Mouse (Mus musculus): ENCODE results near the gene Tmem273. TPM values are rescaled to one million over a fixed set of nuclear protein-coding genes. Genes with fewer than 3 reads are reported as not detected.
A peak's percentile ranks its signal among the peaks of the same experiment; 100 is the strongest.

Gene Tmem273
- total RNA-seq (2021), result under 1 TPM; 0.57 to 0.71 TPM
- long read RNA-seq, partial matches to known transcripts, result 0 of 1 reads
- long read RNA-seq, other reads (novel, unspliced or antisense), result 1 of 1 reads

- DNase-seq (ENCODE audit: low spot score in 2 of 2), result peak in 1 of 2 experiments; percentile 1
These were observed at the start of gene Tmem273 for GRCm38 (mm10) chr14:32785556-32786130. Gene Tmem273 (plus strand): TSS chr14:32785963.

GRCm38 (mm10) chr14:32736561-32736960 lies 49.2 kb upstream of the Tmem273 start:
- no peak for DNase-seq (ENCODE audit: low spot score in 2 of 2)

DNA sequence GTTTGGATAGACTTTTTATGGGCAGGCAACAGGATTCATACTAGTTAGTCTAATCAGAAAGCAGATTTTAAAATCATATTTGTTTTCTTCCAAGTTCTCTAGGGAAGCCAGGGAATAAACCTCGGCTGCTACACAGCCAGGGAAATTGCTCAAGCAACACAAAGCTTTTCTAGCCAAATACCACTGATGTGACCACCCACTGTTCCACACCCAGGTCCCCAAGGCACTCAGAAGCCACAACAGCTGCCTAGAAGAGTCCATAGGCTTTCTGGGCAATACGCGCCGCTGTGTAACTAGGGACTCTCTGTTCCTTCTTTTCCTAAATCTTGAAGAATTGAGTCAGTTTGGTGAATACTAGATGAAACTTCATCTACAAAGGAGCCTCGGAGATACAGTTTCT lies 47.2 kb upstream of the Tmem273 start:
- DNase-seq (ENCODE audit: low spot score in 2 of 2), result no peak

GRCm38 (mm10) chr14:32748519-32748918 lies 37.2 kb upstream of the Tmem273 start:
- DNase-seq (ENCODE audit: low spot score in 2 of 2), result no peak

GRCm38 (mm10) chr14:32750727-32751126 lies 35.0 kb upstream of the Tmem273 start:
- DNase-seq (ENCODE audit: low spot score in 2 of 2), result no peak

DNA sequence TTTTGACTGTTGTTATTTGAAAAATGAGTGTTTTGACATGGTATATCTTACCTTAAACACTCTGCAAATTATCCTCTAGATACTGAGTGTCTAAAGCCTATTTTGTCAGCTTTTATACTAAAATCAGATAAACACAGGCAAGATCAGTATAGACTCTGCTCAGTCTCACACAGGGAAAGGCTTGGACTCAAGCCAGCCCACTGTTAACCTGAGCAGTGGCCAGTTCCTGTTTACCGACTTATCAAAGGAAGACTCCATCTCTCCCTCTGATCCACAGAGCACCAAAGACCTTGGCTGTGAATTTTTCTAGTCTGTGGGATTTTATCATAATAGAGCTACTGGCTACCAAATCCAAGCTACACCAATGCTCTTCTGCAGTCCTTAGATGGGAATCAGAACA lies 31.5 kb upstream of the Tmem273 start:
- DNase-seq (ENCODE audit: low spot score in 2 of 2), result no peak

GRCm38 (mm10) chr14:32762177-32762576 lies 23.6 kb upstream of the Tmem273 start:
- DNase-seq (ENCODE audit: low spot score in 2 of 2), result no peak

DNA sequence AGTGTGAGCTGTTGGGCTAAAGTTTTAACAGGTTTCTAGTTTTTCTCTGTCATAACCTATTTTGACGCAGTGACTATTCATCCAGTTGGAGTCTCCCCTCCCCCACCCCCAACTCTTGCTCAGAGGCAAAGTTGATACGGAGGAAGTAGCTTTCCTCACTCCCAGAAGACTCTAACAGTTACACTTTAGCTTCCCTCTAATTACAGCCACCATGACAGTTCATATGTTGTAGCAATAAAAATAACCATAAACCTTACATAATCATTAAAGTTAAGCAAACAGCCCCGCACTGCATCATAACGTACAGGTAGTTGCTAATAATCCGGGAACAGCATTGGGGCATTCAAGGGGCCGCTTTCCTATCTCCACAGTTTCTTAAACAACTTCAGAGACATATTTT lies 15.2 kb upstream of the Tmem273 start:
- no peak for DNase-seq (ENCODE audit: low spot score in 2 of 2)

GRCm38 (mm10) chr14:32772085-32772484 lies 13.7 kb upstream of the Tmem273 start:
- no peak for DNase-seq (ENCODE audit: low spot score in 2 of 2)

DNA sequence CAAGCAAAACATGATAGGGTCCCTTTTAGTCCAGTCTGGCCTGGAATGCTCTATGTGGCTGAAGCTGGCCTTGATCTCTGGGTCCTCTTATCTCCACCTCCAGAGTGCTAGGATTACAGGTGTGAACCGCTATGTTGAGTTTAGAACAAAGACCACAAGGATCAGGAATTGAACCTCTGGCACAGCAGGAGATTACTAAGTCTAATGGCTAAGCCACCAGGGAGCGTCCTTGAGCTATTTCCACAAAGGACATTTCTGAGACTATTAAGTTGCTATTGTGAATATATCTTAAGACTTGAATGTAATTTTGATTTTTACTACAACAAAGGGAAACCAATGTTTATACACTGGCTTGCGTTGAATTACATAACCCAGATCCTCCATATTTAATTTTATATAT lies 13.0 kb upstream of the Tmem273 start:
- DNase-seq (ENCODE audit: low spot score in 2 of 2), result peak in 1 of 2 experiments; percentile 50

- no peak for DNase-seq (ENCODE audit: low spot score in 2 of 2)
These were observed 12.3 kb upstream of the Tmem273 start for GRCm38 (mm10) chr14:32773456-32773855.

DNA sequence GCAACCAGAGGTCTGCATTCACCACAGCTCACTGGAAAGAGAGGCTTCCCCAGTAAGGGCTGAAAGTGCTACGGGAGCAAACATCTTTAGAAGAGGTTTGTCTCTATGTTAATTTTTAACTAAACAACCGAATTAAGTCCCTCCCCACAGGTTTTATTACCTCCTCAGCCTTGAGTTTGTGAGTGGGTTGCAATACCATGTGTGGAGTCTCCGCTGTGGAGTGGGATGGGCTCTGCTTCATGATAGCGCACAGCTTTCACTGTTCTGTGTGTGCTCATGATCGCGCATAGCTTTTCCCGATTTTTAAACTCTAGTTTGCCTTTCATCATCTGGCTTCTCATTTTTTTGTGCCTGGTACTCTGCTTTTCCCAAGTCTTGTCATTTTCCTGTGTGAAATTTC lies 9.7 kb upstream of the Tmem273 start:
- DNase-seq (ENCODE audit: low spot score in 2 of 2), result no peak

- DNase-seq (ENCODE audit: low spot score in 2 of 2), result no peak
These were observed 7.4 kb upstream of the Tmem273 start for GRCm38 (mm10) chr14:32778362-32778761.

- no peak for DNase-seq (ENCODE audit: low spot score in 2 of 2)
These were observed 2.9 kb upstream of the Tmem273 start for GRCm38 (mm10) chr14:32782866-32783265.

GRCm38 (mm10) chr14:32784130-32784747 lies 1.5 kb upstream of the Tmem273 start:
- DNase-seq (ENCODE audit: low spot score in 2 of 2), result no peak

GRCm38 (mm10) chr14:32784748-32785134 lies 1.0 kb upstream of the Tmem273 start:
- no peak for DNase-seq (ENCODE audit: low spot score in 2 of 2)

DNA sequence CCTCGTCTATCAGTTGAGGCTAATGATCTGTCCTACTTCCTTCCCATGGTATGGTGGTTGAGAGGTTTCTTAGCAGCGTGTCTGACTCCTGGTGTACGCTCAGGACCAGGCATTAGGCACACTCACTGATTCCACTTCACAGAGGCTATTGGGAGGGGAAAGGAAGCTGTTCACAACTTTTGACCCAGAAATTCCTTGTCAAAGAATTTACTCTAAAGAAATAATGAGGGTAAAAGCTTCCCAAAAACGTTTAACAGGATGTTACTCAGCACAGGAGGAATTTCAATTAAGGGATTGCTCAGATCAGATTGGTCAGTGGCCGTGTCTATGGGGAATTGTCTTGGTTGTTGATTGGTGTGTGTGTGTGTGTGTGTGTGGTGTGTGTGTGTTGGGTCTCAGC lies 1.9 kb downstream of the Tmem273 start:
- DNase-seq (ENCODE audit: low spot score in 2 of 2), result no peak

GRCm38 (mm10) chr14:32796375-32796774 lies 10.6 kb downstream of the Tmem273 start:
- DNase-seq (ENCODE audit: low spot score in 2 of 2), result no peak

DNA sequence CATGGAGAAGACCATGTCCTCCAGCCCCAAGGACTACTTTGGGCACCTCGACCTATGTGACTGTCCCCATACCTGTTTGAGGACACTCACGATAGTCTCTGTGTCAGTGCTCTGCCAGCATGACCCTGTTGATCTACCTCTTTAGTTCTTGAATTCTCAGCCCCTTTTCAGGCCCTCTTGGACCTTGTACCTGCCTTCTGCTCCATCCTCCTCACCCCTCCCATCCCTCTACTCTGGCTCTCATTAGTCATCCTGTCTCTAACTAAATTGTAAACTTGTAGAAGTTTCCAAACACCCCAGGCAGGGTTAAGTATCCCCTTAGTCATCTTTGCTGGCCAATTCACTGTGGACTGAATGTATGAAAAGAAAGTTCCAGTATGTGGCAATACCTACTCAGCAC lies 12.0 kb downstream of the Tmem273 start:
- no peak for DNase-seq (ENCODE audit: low spot score in 2 of 2)

DNA sequence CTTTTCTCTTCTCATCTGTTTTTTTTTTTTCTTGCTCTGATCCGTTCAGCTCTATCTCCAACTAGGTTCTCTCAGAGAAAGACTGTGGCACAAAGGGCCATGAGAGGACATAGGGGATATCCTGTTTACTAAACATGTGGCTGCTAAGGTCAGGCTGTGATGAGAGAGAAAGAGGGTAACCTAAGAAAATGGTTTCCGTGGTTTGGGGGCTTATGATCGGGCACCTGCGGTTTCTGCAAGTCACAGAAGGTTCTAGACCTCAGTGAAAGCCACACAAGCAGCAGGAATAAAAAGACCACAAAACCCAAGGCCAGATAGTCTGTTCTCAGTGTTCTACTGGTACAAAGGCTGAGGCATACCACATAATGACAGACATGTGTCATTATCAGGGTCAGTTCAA lies 12.6 kb downstream of the Tmem273 start:
- no peak for DNase-seq (ENCODE audit: low spot score in 2 of 2)

DNA sequence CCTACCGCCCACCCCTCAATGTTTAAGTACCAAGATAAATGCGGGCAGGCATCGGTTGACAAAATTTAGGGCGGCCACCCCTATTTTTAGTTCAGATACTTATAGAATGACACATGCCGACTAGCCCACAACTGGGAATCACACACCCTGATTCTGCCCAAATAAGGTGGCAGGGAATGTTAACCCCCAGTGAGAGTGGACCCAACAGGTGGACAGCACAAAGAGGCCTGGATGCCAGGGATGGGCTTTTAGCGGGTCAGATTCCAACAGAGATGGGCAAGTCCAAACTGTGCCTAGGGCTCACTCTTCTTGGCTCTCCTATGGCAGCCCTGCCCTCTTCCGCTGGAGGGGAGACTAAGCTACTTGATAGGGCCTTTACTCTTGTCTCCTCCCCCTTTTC lies 14.3 kb downstream of the Tmem273 start:
- no peak for DNase-seq (ENCODE audit: low spot score in 2 of 2)

- no peak for DNase-seq (ENCODE audit: low spot score in 2 of 2)
These were observed 15.4 kb downstream of the Tmem273 start for GRCm38 (mm10) chr14:32801016-32801661.

DNA sequence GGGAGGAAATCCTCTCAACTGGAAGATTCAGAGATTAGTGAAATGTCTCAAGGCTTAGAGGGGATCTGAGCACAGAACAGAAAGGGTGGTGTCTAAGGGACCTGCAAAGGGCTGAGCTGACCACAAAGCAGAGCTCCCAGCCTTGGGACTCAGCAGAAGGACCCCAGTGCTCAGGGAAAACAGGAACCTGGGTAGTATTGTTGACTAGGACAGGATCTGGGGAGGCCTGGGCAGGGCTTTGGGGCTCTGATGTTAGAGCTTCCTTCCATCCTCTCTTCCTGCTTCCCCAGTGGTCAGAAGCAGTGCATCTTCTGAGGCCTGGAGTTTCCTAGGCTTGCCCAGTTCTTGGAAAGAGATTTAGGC lies 15.9 kb downstream of the Tmem273 start:
- DNase-seq (ENCODE audit: low spot score in 2 of 2), result no peak
